Mouse (Mus musculus) neural tube, embryonic 11.5 days (tissue): ENCODE results near the gene Akt1s1. TPM values are rescaled to one million over a fixed set of nuclear protein-coding genes. Genes with fewer than 3 reads are reported as not detected.

Experiments
- ATAC-seq: fragments of 200-750 bp; cut with Nextera tagmentation; 2 replicates; pipeline ENCODE4 v1.8.0; 2017; ENCODE audit warnings: moderate number of reproducible peaks, mild to moderate bottlenecking, moderate TSS enrichment, moderate library complexity; ENCODE audit not compliant: insufficient read depth, low FRiP score, low TSS enrichment
- DNase-seq: peaks from one replicate; pipeline ENCODE4 v3.0.0-alpha.2; 2015; ENCODE audit warnings: low spot score
- H3K27ac ChIP-seq: fragments of 300-500 bp; sonication (generic); 2 replicates; pipeline ENCODE4 v1.5.1; 2014; ENCODE audit warnings: low read depth, mild to moderate bottlenecking, low read length
- H3K27me3 ChIP-seq: fragments of 300-500 bp; sonication (generic); 2 replicates; pipeline ENCODE4 v1.6.1; 2014; ENCODE audit warnings: mild to moderate bottlenecking, low read length, mixed read lengths; ENCODE audit not compliant: control insufficient read depth, insufficient read depth
- H3K36me3 ChIP-seq: fragments of 300-500 bp; sonication (generic); 2 replicates; pipeline ENCODE4 v1.6.1; 2014; ENCODE audit warnings: mild to moderate bottlenecking, low read length, moderate library complexity, mixed read lengths; ENCODE audit not compliant: control insufficient read depth, insufficient read depth
- H3K4me1 ChIP-seq: fragments of 300-500 bp; sonication (generic); 2 replicates; pipeline ENCODE4 v1.6.1; 2014; ENCODE audit warnings: low read length, mixed read lengths; ENCODE audit not compliant: control insufficient read depth, insufficient read depth
- H3K4me2 ChIP-seq: fragments of 300-500 bp; sonication (generic); 2 replicates; pipeline ENCODE4 v1.6.1; 2014; ENCODE audit warnings: low read depth, mild to moderate bottlenecking, moderate library complexity
- H3K4me3 ChIP-seq: fragments of 300-500 bp; sonication (generic); 2 replicates; pipeline ENCODE4 v1.5.1; 2014; ENCODE audit warnings: low read depth, low read length
- H3K9ac ChIP-seq: fragments of 300-500 bp; sonication (generic); 2 replicates; pipeline ENCODE4 v1.6.1; 2014; ENCODE audit warnings: mild to moderate bottlenecking, low read length
- H3K9me3 ChIP-seq: fragments of 300-500 bp; sonication (generic); 2 replicates; pipeline ENCODE4 v1.6.1; 2016; ENCODE audit warnings: low read length; ENCODE audit not compliant: control insufficient read depth
- WGBS: fragments of 180-500 bp; shearing (Covaris S2); extraction: QIAGEN DNeasy Blood & Tissue Kit; methylation state at CpG from one replicate; pipeline ENCODE4 v1.1.7; 2014; 5-methylcytosine and 5-hydroxymethylcytosine counted together
- polyA plus RNA-seq: library from polyadenylated mRNA; unstranded; fragments of >200 nt; fragmentation: Nextera tagmentation; extraction: Ambion mirVana; gene quantifications from 2 replicates; pipeline ENCODE4 v1.2.1, GENCODE M21; 2014

Akt1s1 gene
- polyA plus RNA-seq, 1 experiment from 2014 or later = 37.2 TPM

GRCm38 (mm10) chr7:44814952-44815553 is 33.7 kb upstream of the Akt1s1 start:
- Histone ChIP-seq H3K36me3 (0 out of 2 replicates have a peak, but pooled peaks cover 3% of the 10 kb centered on the region), H3K4me1 (peaks cover 22% of the 10 kb centered on the region), H3K27me3 (no peaks in the 10 kb centered on the region), H3K9ac (peak overlapping the region; percentile 52), H3K4me2 (peak overlapping the region; percentile 61), H3K4me3 (peak overlapping the region; percentile 85), H3K27ac (peak overlapping the region; percentile 95; the same call in 1 of the 2 replicates), H3K9me3 (no peaks in the 10 kb centered on the region)
- DNase-seq (no peak), ATAC-seq (peak; percentile 6; the same call in 1 of the 2 replicates)
- 27% methylated on average over 14 of the region's 14 CpGs for WGBS

- Histone ChIP-seq H3K4me3 (peak within 1 kb of the TSS; percentile 85), H3K9ac (peak within 1 kb of the TSS; percentile 96), H3K4me2 (peak within 1 kb of the TSS; percentile 89), H3K27ac (peak within 1 kb of the TSS; percentile 95), H3K36me3 (0 out of 2 replicates have a peak, but pooled peaks cover 3% of the 10 kb centered on the region), H3K27me3 (no peaks in the 10 kb centered on the region), H3K9me3 (no peaks in the 10 kb centered on the region), H3K4me1 (peaks cover 22% of the 10 kb centered on the region)
- ATAC-seq (peak; percentile 93), DNase-seq (peak; percentile 100)
- WGBS = under 1% methylated on average over 45 of the region's 62 CpGs
Measured at GRCm38 (mm10) chr7:44815721-44816469, 32.9 kb upstream of the Akt1s1 start, which contains the start of the genes Nup62 and Il4i1. Gene Nup62, plus strand, starts transcription at chr7:44816088. Gene Il4i1, plus strand, starts transcription at chr7:44816387.

- H3K4me1 ChIP-seq = peaks cover 22% of the 10 kb centered on the region
- peak within 1 kb of the TSS; percentile 96 for H3K9ac ChIP-seq
- peak; percentile 77 for DNase-seq
- peak within 1 kb of the TSS; percentile 95 for H3K27ac ChIP-seq
- peak within 1 kb of the TSS; percentile 89 for H3K4me2 ChIP-seq
- WGBS = under 1% methylated on average over 48 of the region's 57 CpGs
- no peaks in the 10 kb centered on the region for H3K9me3 ChIP-seq
- H3K27me3 ChIP-seq = no peaks in the 10 kb centered on the region
- H3K36me3 ChIP-seq = 0 out of 2 replicates have a peak, but pooled peaks cover 3% of the 10 kb centered on the region
- peak within 1 kb of the TSS; percentile 85 for H3K4me3 ChIP-seq
- peak; percentile 42 for ATAC-seq
Measured at GRCm38 (mm10) chr7:44816470-44817021, 32.2 kb upstream of the Akt1s1 start, which contains the start of gene Atf5. Gene Atf5, minus strand, starts transcription at chr7:44816658.

GRCm38 (mm10) chr7:44817441-44817840 is 31.4 kb upstream of the Akt1s1 start:
- Histone ChIP-seq H3K9me3 (no peaks in the 10 kb centered on the region), H3K4me2 (peak overlapping the region; percentile 89), H3K9ac (peak overlapping the region; percentile 96), H3K27ac (no peak overlapping the region), H3K36me3 (no peaks in the 10 kb centered on the region), H3K4me3 (peak overlapping the region; percentile 85), H3K27me3 (no peaks in the 10 kb centered on the region), H3K4me1 (peaks cover 22% of the 10 kb centered on the region)
- DNase-seq (no peak), ATAC-seq (no peak)
- WGBS = 31% methylated on average over 3 of the region's 3 CpGs

DNA sequence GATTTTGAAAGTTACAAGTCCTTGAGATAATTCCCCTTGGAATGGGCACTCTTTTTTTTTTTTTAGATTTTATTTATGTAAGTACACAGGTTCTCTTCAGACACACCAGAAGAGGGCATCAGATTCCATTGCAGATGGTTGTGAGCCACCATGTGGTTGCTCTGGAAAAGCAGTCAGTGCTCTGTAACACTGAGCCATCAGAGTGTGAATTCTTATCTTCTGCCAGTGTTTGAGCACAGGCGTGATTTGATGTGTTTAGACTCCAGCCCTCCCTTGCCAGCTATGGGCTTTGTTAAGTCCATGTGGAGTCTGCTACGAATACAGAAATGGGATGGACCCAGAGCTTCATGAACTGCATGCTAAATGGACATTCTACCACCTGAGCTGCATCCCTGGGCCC is 30.6 kb upstream of the Akt1s1 start:
- Histone ChIP-seq H3K4me3 (peak overlapping the region; percentile 85), H3K9ac (no peak overlapping the region), H3K27ac (no peak overlapping the region), H3K9me3 (no peaks in the 10 kb centered on the region), H3K27me3 (no peaks in the 10 kb centered on the region), H3K4me1 (peaks cover 22% of the 10 kb centered on the region), H3K36me3 (no peaks in the 10 kb centered on the region), H3K4me2 (peak overlapping the region; percentile 89)
- DNase-seq = no peak
- 59% methylated on average over 2 of the region's 2 CpGs for WGBS
- ATAC-seq = no peak

- H3K4me1 ChIP-seq = peaks cover 23% of the 10 kb centered on the region
- H3K4me3 ChIP-seq = 0 out of 2 replicates have a peak overlapping the region, but pooled peaks have one; percentile 4
- H3K36me3 ChIP-seq = no peaks in the 10 kb centered on the region
- no peak for ATAC-seq
- no peak overlapping the region for H3K27ac ChIP-seq
- 52% methylated on average over 6 of the region's 6 CpGs for WGBS
- no peaks in the 10 kb centered on the region for H3K9me3 ChIP-seq
- H3K4me2 ChIP-seq = peak overlapping the region; percentile 89
- no peaks in the 10 kb centered on the region for H3K27me3 ChIP-seq
- no peak for DNase-seq
- H3K9ac ChIP-seq = peak overlapping the region; percentile 30; the same call in 1 of the 2 replicates
Measured at GRCm38 (mm10) chr7:44818751-44819235, 30.0 kb upstream of the Akt1s1 start.

- Histone ChIP-seq H3K4me1 (peaks cover 25% of the 10 kb centered on the region), H3K27me3 (no peaks in the 10 kb centered on the region), H3K27ac (no peak overlapping the region), H3K4me2 (peak overlapping the region; percentile 89; the same call in 1 of the 2 replicates), H3K9ac (no peak overlapping the region), H3K36me3 (no peaks in the 10 kb centered on the region), H3K4me3 (no peak overlapping the region), H3K9me3 (no peaks in the 10 kb centered on the region)
- ATAC-seq = no peak
- DNase-seq = no peak
- 100% methylated on average over 2 of the region's 2 CpGs for WGBS
Measured at GRCm38 (mm10) chr7:44819391-44819790, 29.4 kb upstream of the Akt1s1 start.

- peaks cover 23% of the 10 kb centered on the region for H3K4me1 ChIP-seq
- no peaks in the 10 kb centered on the region for H3K36me3 ChIP-seq
- no peaks in the 10 kb centered on the region for H3K27me3 ChIP-seq
- WGBS = 74% methylated on average over 5 of the region's 5 CpGs
- ATAC-seq (no peak), DNase-seq (no peak)
- no peak overlapping the region for H3K4me2 ChIP-seq
- H3K4me3 ChIP-seq = no peak overlapping the region
- H3K27ac ChIP-seq = no peak overlapping the region
- H3K9ac ChIP-seq = no peak overlapping the region
- no peaks in the 10 kb centered on the region for H3K9me3 ChIP-seq
Measured at GRCm38 (mm10) chr7:44819863-44820262, 28.9 kb upstream of the Akt1s1 start.
